Mouse (Mus musculus) olfactory bulb, adult 2 months (tissue): ENCODE measurements around the gene Dixdc1.

Source experiments
- CTCF ChIP-seq: fragments of 200-500 bp; IDR thresholded peaks from 2 replicates; pipeline ENCODE4 v1.5.1; 2012; ENCODE audit warnings: low read depth, mild to moderate bottlenecking, low read length, moderate library complexity; ENCODE audit not compliant: insufficient read depth
- POLR2A ChIP-seq: fragments of 200-500 bp; IDR thresholded peaks from 2 replicates; pipeline ENCODE4 v1.6.1; 2012; ENCODE audit warnings: mild to moderate bottlenecking, low read depth, low read length, moderate library complexity; ENCODE audit not compliant: insufficient read depth

GRCm38 (mm10) chr9:50738914-50739870 is at the start of gene Dixdc1:
- TF ChIP-seq CTCF (no peak), POLR2A (no peak)
